Mouse (Mus musculus) left cerebral cortex, postnatal 25 days (tissue): Measurements from ENCODE around the gene Grifin. TPM values are rescaled to one million over a fixed set of nuclear protein-coding genes. Genes with fewer than 3 reads are reported as not detected.

ENCODE experiments used
- total RNA-seq, 2 experiments: library from RNA; stranded (reverse); gene quantifications; 2 replicates each; pipeline ENCODE4 v1.2.3; 2021

The Grifin gene
- total RNA-seq, 2 experiments from 2014 or later: not detected

Other genes with a start within 250 kb of the Grifin start
- gene Mad1l1, start 243.5 kb downstream of the Grifin start, total RNA-seq: 10 to 100 TPM; 15.1 to 19.0 TPM
- 1 to 10 TPM; 4.8 to 6.3 TPM for gene Nudt1, start 243.4 kb downstream of the Grifin start, total RNA-seq
- gene Mrm2, start 233.2 kb downstream of the Grifin start, total RNA-seq: 10 to 100 TPM in 1 of 2 experiments, 1 to 10 TPM in 1; 9.5 to 10.7 TPM
- gene Snx8, start 175.8 kb downstream of the Grifin start, total RNA-seq: 10 to 100 TPM; 13.2 to 13.5 TPM
- gene Eif3b, start 145.7 kb downstream of the Grifin start, total RNA-seq: 10 to 100 TPM; 92.8 to 92.9 TPM
- gene Gm4869, start 119.4 kb downstream of the Grifin start, total RNA-seq: not detected
- gene Chst12, start 59.5 kb downstream of the Grifin start, total RNA-seq: 10 to 100 TPM; 17.0 to 17.3 TPM
- 10 to 100 TPM; 19.3 to 21.1 TPM for gene Lfng, start 42.2 kb upstream of the Grifin start, total RNA-seq
- 100 to 1,000 TPM; 272 to 289 TPM for gene Ttyh3, start 84.0 kb upstream of the Grifin start, total RNA-seq
- 10 to 100 TPM; 43.4 to 50.4 TPM for gene Iqce, start 137.3 kb upstream of the Grifin start, total RNA-seq
- 10 to 100 TPM; 20.5 to 22.4 TPM for gene Brat1, start 139.9 kb upstream of the Grifin start, total RNA-seq
- 10 to 100 TPM; 16.0 to 18.0 TPM for gene Amz1, start 159.1 kb upstream of the Grifin start, total RNA-seq